Mouse (Mus musculus) myocyte (in vitro differentiated cells): ENCODE results near the gene Clec4f.
"Not testable (repeated sequence)": the region's sequence is repeated elsewhere in the genome, so short reads cannot be mapped to it uniquely, and the experiment has no call there.

ENCODE experiments used
- MYOG ChIP-seq, 3 experiments: IDR thresholded peaks; one replicate each; pipeline ENCODE4 v1.6.1; 2011; ENCODE audit warnings: control low read depth in 2 of 3, low read depth in 2 of 3, mild to moderate bottlenecking in 2 of 3; ENCODE audit not compliant: insufficient read length in 2 of 3, control insufficient read depth in 1 of 3, insufficient read depth in 1 of 3
- POLR2A ChIP-seq: IDR thresholded peaks from one replicate; pipeline ENCODE4 v1.6.1; 2011; ENCODE audit warnings: low read depth, mild to moderate bottlenecking, control low read depth, moderate library complexity; ENCODE audit not compliant: insufficient read length
- TCF3 ChIP-seq: IDR thresholded peaks from one replicate; pipeline ENCODE4 v1.6.1; 2011; ENCODE audit warnings: low read depth, control low read depth; ENCODE audit not compliant: insufficient read length

DNA sequence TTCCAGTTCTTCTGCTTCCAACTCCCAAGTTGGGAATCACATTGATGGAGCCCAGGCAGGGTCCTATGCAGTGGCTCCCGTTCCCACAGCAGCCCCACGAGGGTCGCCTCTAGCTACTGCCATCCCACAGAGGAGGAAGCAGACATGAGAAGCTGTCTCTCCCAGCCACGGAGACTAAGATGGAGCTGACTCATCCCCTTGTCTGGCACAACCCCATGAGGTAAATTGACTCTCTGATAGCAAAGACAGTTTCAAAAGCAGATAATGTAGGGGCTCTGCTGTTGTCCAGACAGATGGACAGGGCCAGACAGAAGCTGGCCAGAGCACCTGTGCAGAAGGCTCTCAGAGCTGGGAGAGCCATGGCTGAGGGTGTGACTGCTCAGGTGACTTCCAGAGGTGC, 21.4 kb downstream of the Clec4f start:
- TF ChIP-seq POLR2A; MYOG (IDR thresholded peaks at IDR 0.05; ENCODE audit: control insufficient read depth in 1 of 3, insufficient read depth in 1 of 3, insufficient read length in 2 of 3, low read depth in 2 of 3); TCF3: not testable (repeated sequence)
